Mouse (Mus musculus): ENCODE measurements around the gene Igf1.

Igf1 gene

DNA sequence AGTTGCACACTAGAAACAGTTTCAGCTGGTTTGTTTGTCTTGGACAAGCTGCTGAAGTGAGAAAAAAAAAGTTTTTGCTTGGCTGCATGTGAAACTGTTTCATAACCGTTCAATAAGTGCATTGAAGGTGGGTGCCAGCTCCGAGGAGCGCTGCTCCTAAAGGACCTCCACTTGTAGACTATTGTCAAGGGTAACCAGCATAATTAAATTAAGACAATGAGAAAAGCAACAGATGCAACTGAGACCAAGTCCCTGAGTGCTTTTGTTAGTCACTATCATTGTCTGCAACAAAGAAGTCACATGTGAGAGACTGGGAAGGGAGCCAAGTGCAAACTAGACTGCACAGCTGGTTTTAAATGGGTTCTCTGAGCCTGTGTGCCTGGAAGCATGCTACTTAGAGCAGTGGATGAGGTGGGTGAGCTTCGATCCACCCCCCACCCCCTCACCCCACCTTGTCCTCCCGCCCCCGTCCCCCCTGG, 69.1 kb downstream of the Igf1 start:
- in situ Hi-C loops (cut with MboI; ENCODE audit: low pct_unique_long_range_greater_than_20kb in 1 of 2, low sequenced_read_pairs in 2 of 2, unreplicated experiment in 1 of 2), result no loop called here

- in situ Hi-C loops (cut with MboI; ENCODE audit: low pct_unique_long_range_greater_than_20kb in 1 of 2, low sequenced_read_pairs in 2 of 2, unreplicated experiment in 1 of 2), result no loop called here
These were observed 90.1 kb downstream of the Igf1 start for GRCm38 (mm10) chr10:87948192-87948591.

DNA sequence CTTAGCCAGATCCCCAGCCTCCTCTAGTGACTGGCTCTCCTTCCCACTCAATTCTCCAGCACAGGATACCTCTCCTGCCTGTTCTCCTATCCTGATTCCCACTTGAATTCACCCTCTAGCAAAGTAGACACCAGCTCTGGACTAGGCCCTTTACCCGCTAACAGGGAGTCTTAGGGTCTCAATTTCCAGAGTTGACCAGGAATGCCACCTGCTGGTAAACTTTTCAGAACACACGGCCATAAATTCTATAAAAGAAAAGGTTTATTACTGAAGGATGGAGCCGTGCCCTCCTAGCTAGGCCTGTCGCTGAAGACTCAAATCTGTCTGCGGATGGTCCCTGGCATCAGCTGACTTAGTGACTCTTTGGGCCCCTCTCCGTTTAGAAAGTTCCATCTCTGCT, 113.5 kb downstream of the Igf1 start:
- in situ Hi-C loops (cut with MboI; ENCODE audit: low pct_unique_long_range_greater_than_20kb in 1 of 2, low sequenced_read_pairs in 2 of 2, unreplicated experiment in 1 of 2), result no loop called here

- in situ Hi-C loops (cut with MboI; ENCODE audit: low pct_unique_long_range_greater_than_20kb in 1 of 2, low sequenced_read_pairs in 2 of 2, unreplicated experiment in 1 of 2), result no loop called here
These were observed 116.0 kb downstream of the Igf1 start for GRCm38 (mm10) chr10:87973911-87974631.

DNA sequence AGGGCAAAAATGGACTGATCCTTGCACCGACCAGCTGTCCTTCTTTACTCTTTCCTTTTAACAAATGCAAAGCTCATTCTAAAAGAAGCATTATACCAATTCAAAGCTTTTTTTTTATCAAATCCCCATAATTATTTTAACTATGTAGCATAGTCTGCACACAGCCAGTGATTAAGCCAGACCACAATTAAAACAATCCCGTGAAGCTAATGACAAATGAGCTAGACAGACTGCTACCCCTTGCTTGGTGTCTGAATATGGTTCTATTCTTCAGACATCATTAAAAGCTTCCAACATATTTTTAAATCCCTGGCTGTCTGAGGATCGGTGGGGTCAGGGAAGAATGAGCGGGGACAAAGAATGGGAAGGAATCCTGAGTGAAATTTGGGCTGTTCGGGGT, 127.3 kb downstream of the Igf1 start:
- in situ Hi-C loops (cut with MboI; ENCODE audit: low pct_unique_long_range_greater_than_20kb in 1 of 2, low sequenced_read_pairs in 2 of 2, unreplicated experiment in 1 of 2), result no loop called here

DNA sequence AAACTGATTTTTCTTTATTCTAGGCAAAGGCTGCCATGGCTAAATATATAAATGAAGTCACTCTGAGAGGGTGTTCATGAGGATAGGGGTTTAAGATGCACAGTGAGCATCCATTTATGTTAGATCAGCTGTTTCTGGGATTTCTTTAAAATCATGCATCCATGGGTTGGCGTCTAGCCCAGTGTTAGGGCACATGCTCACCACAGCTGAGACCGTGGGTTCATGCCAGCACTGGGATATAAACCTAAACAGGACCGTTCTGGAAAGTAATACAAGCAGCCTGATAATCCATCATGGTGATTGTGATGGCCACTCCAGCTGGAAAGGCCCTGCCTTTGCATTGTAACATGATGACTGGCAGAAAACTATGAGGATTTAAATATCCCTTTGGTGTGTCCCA, 128.1 kb downstream of the Igf1 start:
- in situ Hi-C loops (cut with MboI; ENCODE audit: low pct_unique_long_range_greater_than_20kb in 1 of 2, low sequenced_read_pairs in 2 of 2, unreplicated experiment in 1 of 2), result no loop called here

Measured in mouse embryonic stem cell (cell line).